Mouse (Mus musculus) gastrocnemius, postnatal 14 days (tissue): Measurements from ENCODE around the gene Nrbf2. TPM values are rescaled to one million over a fixed set of nuclear protein-coding genes. Genes with fewer than 3 reads are reported as not detected.
A peak's percentile ranks its signal among the peaks of the same experiment; 100 is the strongest.

Source experiments
- DNase-seq: peaks from one replicate; pipeline ENCODE4 v3.0.0; 2021; ENCODE audit warnings: mixed read lengths
- intact Hi-C: fragments of 180-260 bp; cut with DNase I; formaldehyde crosslinking; loops from one replicate; pipeline ENCODE4 v1.15.1; 2025; ENCODE audit warnings: low total_unique reads
- total RNA-seq, 2 experiments: library from RNA; stranded (reverse); gene quantifications; 2 replicates each; pipeline ENCODE4 v1.2.3; 2021

Nrbf2 gene
- total RNA-seq, 2 experiments from 2014 or later = 8.7 to 12.4 TPM

GRCm38 (mm10) chr10:67226109-67226508, 59.0 kb downstream of the Nrbf2 start:
- peak; percentile 62 for DNase-seq
- intact Hi-C loops = loop anchor here (10.0 kb wide), 1 partner anchor 311 kb away; no protein-coding TSS in a partner anchor

- no peak for DNase-seq
- intact Hi-C loops = loop anchor here (10.0 kb wide), 1 partner anchor 311 kb away; no protein-coding TSS in a partner anchor
Measured at GRCm38 (mm10) chr10:67225528-67225927, 59.6 kb downstream of the Nrbf2 start.

- intact Hi-C loops = loop anchor here (10.0 kb wide), 1 partner anchor 309 kb away; no protein-coding TSS in a partner anchor
- DNase-seq = no peak
Measured at GRCm38 (mm10) chr10:67223942-67224341, 61.2 kb downstream of the Nrbf2 start.

GRCm38 (mm10) chr10:67221284-67221683, 63.8 kb downstream of the Nrbf2 start:
- no peak for DNase-seq
- intact Hi-C loops = loop anchor here (10.0 kb wide), 1 partner anchor 306 kb away; no protein-coding TSS in a partner anchor

GRCm38 (mm10) chr10:67220251-67220650, 64.9 kb downstream of the Nrbf2 start:
- DNase-seq = no peak
- intact Hi-C loops = loop anchor here (10.0 kb wide), 1 partner anchor 305 kb away; no protein-coding TSS in a partner anchor

GRCm38 (mm10) chr10:67218873-67219565, 66.1 kb downstream of the Nrbf2 start:
- no peak for DNase-seq
- intact Hi-C loops = no loop called here

- intact Hi-C loops = no loop called here
Measured at GRCm38 (mm10) chr10:67216872-67217271, 68.2 kb downstream of the Nrbf2 start.

More at GRCm38 (mm10) chr10:67216872-67217271, 68.2 kb downstream of the Nrbf2 start:
- no peak for DNase-seq

Other genes with a start within 250 kb of the Nrbf2 start
- 10 to 100 TPM; 24.9 to 26.1 TPM for gene Jmjd1c, start 189.2 kb downstream of the Nrbf2 start, total RNA-seq
- 10 to 100 TPM; 16.9 to 18.6 TPM for gene Reep3, start 188.4 kb downstream of the Nrbf2 start, total RNA-seq